Mouse (Mus musculus) forebrain, embryonic 16.5 days (tissue): ENCODE results near the gene Itgb1bp1. TPM values are rescaled to one million over a fixed set of nuclear protein-coding genes. Genes with fewer than 3 reads are reported as not detected.

ENCODE experiments used
- ATAC-seq: fragments of 200-750 bp; cut with Nextera tagmentation; 2 replicates; pipeline ENCODE4 v1.8.0; 2017; ENCODE audit warnings: mild to moderate bottlenecking, moderate library complexity
- H3K27ac ChIP-seq: fragments of 300-500 bp; sonication (generic); 2 replicates; pipeline ENCODE4 v1.5.1; 2014; ENCODE audit warnings: low read length, control low read depth
- H3K27me3 ChIP-seq: fragments of 300-500 bp; sonication (generic); replicated peaks from 2 replicates; pipeline ENCODE4 v1.6.1; 2014; ENCODE audit warnings: low read length; ENCODE audit not compliant: control insufficient read depth, insufficient read depth
- H3K36me3 ChIP-seq: fragments of 300-500 bp; sonication (generic); 2 replicates; pipeline ENCODE4 v1.6.1; 2014; ENCODE audit not compliant: control insufficient read depth, insufficient read depth
- H3K4me1 ChIP-seq: fragments of 300-500 bp; sonication (generic); replicated peaks from 2 replicates; pipeline ENCODE4 v1.6.1; 2014; ENCODE audit warnings: low read length; ENCODE audit not compliant: control insufficient read depth, insufficient read depth
- H3K4me2 ChIP-seq: fragments of 300-500 bp; sonication (generic); 2 replicates; pipeline ENCODE4 v1.6.1; 2014; ENCODE audit warnings: mild to moderate bottlenecking, low read length, control low read depth
- H3K4me3 ChIP-seq: fragments of 300-500 bp; sonication (generic); replicated peaks from 2 replicates; pipeline ENCODE4 v1.5.1; 2014; ENCODE audit warnings: mild to moderate bottlenecking, low read length, control low read depth
- H3K9ac ChIP-seq: fragments of 300-500 bp; sonication (generic); replicated peaks from 2 replicates; pipeline ENCODE4 v1.6.1; 2014; ENCODE audit warnings: low read depth, low read length, control low read depth
- H3K9me3 ChIP-seq: fragments of 300-500 bp; sonication (generic); 2 replicates; pipeline ENCODE4 v1.6.1; 2016; ENCODE audit warnings: low read length; ENCODE audit not compliant: control insufficient read depth
- WGBS: fragments of 180-500 bp; shearing (Covaris S2); extraction: QIAGEN DNeasy Blood & Tissue Kit; methylation state at CpG from one replicate; pipeline ENCODE4 v1.1.7; 2014; 5-methylcytosine and 5-hydroxymethylcytosine counted together
- polyA plus RNA-seq: library from polyadenylated mRNA; unstranded; fragments of >200 nt; fragmentation: Nextera tagmentation; extraction: Ambion mirVana; gene quantifications from 2 replicates; pipeline ENCODE4 v1.2.1, GENCODE M21; 2015

Gene Itgb1bp1
- polyA plus RNA-seq, 1 experiment from 2014 or later: 43.5 TPM

- H3K36me3 ChIP-seq: peaks cover 16% of the 10 kb centered on the region
These were observed 21.8 kb downstream of the Itgb1bp1 start for GRCm38 (mm10) chr12:21264241-21264640.

GRCm38 (mm10) chr12:21263256-21263655 is 22.8 kb downstream of the Itgb1bp1 start:
- H3K4me1 ChIP-seq: no peaks in the 10 kb centered on the region
- H3K36me3 ChIP-seq: peaks cover 15% of the 10 kb centered on the region
- ATAC-seq: no peak
- no peaks in the 10 kb centered on the region for H3K9me3 ChIP-seq
- H3K4me3 ChIP-seq: no peak overlapping the region
- H3K27me3 ChIP-seq: no peaks in the 10 kb centered on the region
- H3K27ac ChIP-seq: no peak overlapping the region
- no peak overlapping the region for H3K9ac ChIP-seq
- 96% methylated on average over 5 of the region's 5 CpGs for WGBS
- no peak overlapping the region for H3K4me2 ChIP-seq

More at GRCm38 (mm10) chr12:21264241-21264640, 21.8 kb downstream of the Itgb1bp1 start:
- no peak for ATAC-seq
- Histone ChIP-seq H3K9ac (no peak overlapping the region), H3K9me3 (no peaks in the 10 kb centered on the region), H3K4me1 (no peaks in the 10 kb centered on the region), H3K27ac (no peak overlapping the region), H3K4me2 (no peak overlapping the region), H3K4me3 (no peak overlapping the region), H3K27me3 (no peaks in the 10 kb centered on the region)
- WGBS: 91% methylated on average over 5 of the region's 5 CpGs

GRCm38 (mm10) chr12:21261521-21261920 is 24.6 kb downstream of the Itgb1bp1 start:
- no peaks in the 10 kb centered on the region for H3K9me3 ChIP-seq
- H3K4me1 ChIP-seq: no peaks in the 10 kb centered on the region
- no peak for ATAC-seq
- H3K9ac ChIP-seq: no peak overlapping the region
- WGBS: 85% methylated on average over 4 of the region's 4 CpGs
- H3K4me3 ChIP-seq: no peak overlapping the region
- H3K27ac ChIP-seq: no peak overlapping the region
- peaks cover 18% of the 10 kb centered on the region for H3K36me3 ChIP-seq
- no peak overlapping the region for H3K4me2 ChIP-seq
- H3K27me3 ChIP-seq: no peaks in the 10 kb centered on the region

- Histone ChIP-seq H3K27ac (no peak overlapping the region), H3K4me2 (no peak overlapping the region), H3K4me3 (no peak overlapping the region), H3K9me3 (no peaks in the 10 kb centered on the region), H3K9ac (no peak overlapping the region), H3K4me1 (no peaks in the 10 kb centered on the region), H3K27me3 (no peaks in the 10 kb centered on the region), H3K36me3 (peaks cover 20% of the 10 kb centered on the region)
- no peak for ATAC-seq
- WGBS: 95% methylated on average over 6 of the region's 6 CpGs
These were observed 25.4 kb downstream of the Itgb1bp1 start for GRCm38 (mm10) chr12:21260494-21261256.

- H3K4me3 ChIP-seq: no peak overlapping the region
- H3K4me2 ChIP-seq: no peak overlapping the region
- no peak for ATAC-seq
- H3K27me3 ChIP-seq: no peaks in the 10 kb centered on the region
- whole genome bisulfite sequencing: 93% methylated on average over 7 of the region's 7 CpGs
- H3K9ac ChIP-seq: no peak overlapping the region
- H3K4me1 ChIP-seq: no peaks in the 10 kb centered on the region
- no peak overlapping the region for H3K27ac ChIP-seq
- H3K36me3 ChIP-seq: peaks cover 36% of the 10 kb centered on the region
- H3K9me3 ChIP-seq: no peaks in the 10 kb centered on the region
These were observed 38.2 kb downstream of the Itgb1bp1 start for GRCm38 (mm10) chr12:21247711-21248392.

GRCm38 (mm10) chr12:21244375-21244960 is 41.6 kb downstream of the Itgb1bp1 start:
- Histone ChIP-seq H3K9me3 (no peaks in the 10 kb centered on the region), H3K36me3 (peaks cover 27% of the 10 kb centered on the region), H3K4me1 (no peaks in the 10 kb centered on the region), H3K27ac (no peak overlapping the region), H3K9ac (no peak overlapping the region), H3K4me3 (no peak overlapping the region), H3K27me3 (no peaks in the 10 kb centered on the region), H3K4me2 (no peak overlapping the region)
- WGBS: 97% methylated on average over 11 of the region's 11 CpGs
- no peak for ATAC-seq

- no peak overlapping the region for H3K27ac ChIP-seq
- no peaks in the 10 kb centered on the region for H3K27me3 ChIP-seq
- 77% methylated on average over 3 of the region's 3 CpGs for WGBS
- no peak overlapping the region for H3K4me2 ChIP-seq
- no peaks in the 10 kb centered on the region for H3K4me1 ChIP-seq
- H3K36me3 ChIP-seq: peaks cover 32% of the 10 kb centered on the region
- no peaks in the 10 kb centered on the region for H3K9me3 ChIP-seq
- H3K9ac ChIP-seq: no peak overlapping the region
- peak; percentile 38; the same call in 1 of the 2 replicates for ATAC-seq
- H3K4me3 ChIP-seq: no peak overlapping the region
These were observed 44.1 kb downstream of the Itgb1bp1 start for GRCm38 (mm10) chr12:21241965-21242364.

GRCm38 (mm10) chr12:21234560-21234959 is 51.5 kb downstream of the Itgb1bp1 start:
- Histone ChIP-seq H3K9ac (no peak overlapping the region), H3K4me2 (no peak overlapping the region), H3K9me3 (no peaks in the 10 kb centered on the region), H3K4me3 (no peak overlapping the region), H3K4me1 (no peaks in the 10 kb centered on the region), H3K36me3 (peaks cover 16% of the 10 kb centered on the region), H3K27ac (no peak overlapping the region), H3K27me3 (no peaks in the 10 kb centered on the region)
- WGBS: 91% methylated on average over 2 of the region's 2 CpGs
- ATAC-seq: no peak

GRCm38 (mm10) chr12:21233727-21234126 is 52.4 kb downstream of the Itgb1bp1 start:
- H3K9ac ChIP-seq: no peak overlapping the region
- H3K36me3 ChIP-seq: peaks cover 12% of the 10 kb centered on the region
- H3K27me3 ChIP-seq: no peaks in the 10 kb centered on the region
- ATAC-seq: no peak
- no peaks in the 10 kb centered on the region for H3K4me1 ChIP-seq
- WGBS: 89% methylated on average over 7 of the region's 7 CpGs
- H3K4me2 ChIP-seq: no peak overlapping the region
- H3K4me3 ChIP-seq: no peak overlapping the region
- H3K9me3 ChIP-seq: no peaks in the 10 kb centered on the region
- H3K27ac ChIP-seq: no peak overlapping the region
